Mouse (Mus musculus) hindbrain, embryonic 11.5 days (tissue): ENCODE measurements around the gene Nt5dc3. TPM values are rescaled to one million over a fixed set of nuclear protein-coding genes. Genes with fewer than 3 reads are reported as not detected.

Source experiments
- ATAC-seq: fragments of 200-750 bp; cut with Nextera tagmentation; 2 replicates; pipeline ENCODE4 v1.8.0; 2017; ENCODE audit warnings: mild to moderate bottlenecking, moderate TSS enrichment, moderate library complexity; ENCODE audit not compliant: low FRiP score
- DNase-seq: peaks from one replicate; pipeline ENCODE4 v3.0.0-alpha.2; 2015; ENCODE audit warnings: low spot score
- H3K27ac ChIP-seq: fragments of 300-500 bp; sonication (generic); 2 replicates; pipeline ENCODE4 v1.5.1; 2014; ENCODE audit warnings: mild to moderate bottlenecking, low read depth, low read length
- H3K27me3 ChIP-seq: fragments of 300-500 bp; sonication (generic); 2 replicates; pipeline ENCODE4 v1.6.1; 2014; ENCODE audit warnings: mild to moderate bottlenecking, low read length, moderate library complexity, mixed read lengths; ENCODE audit not compliant: control insufficient read depth, insufficient read depth
- H3K36me3 ChIP-seq: fragments of 300-500 bp; sonication (generic); 2 replicates; pipeline ENCODE4 v1.6.1; 2014; ENCODE audit warnings: mild to moderate bottlenecking, low read length, moderate library complexity, mixed read lengths; ENCODE audit not compliant: control insufficient read depth, insufficient read depth
- H3K4me1 ChIP-seq: fragments of 300-500 bp; sonication (generic); replicated peaks from 2 replicates; pipeline ENCODE4 v1.6.1; 2014; ENCODE audit warnings: low read length, mixed read lengths; ENCODE audit not compliant: control insufficient read depth, insufficient read depth
- H3K4me2 ChIP-seq: fragments of 300-500 bp; sonication (generic); replicated peaks from 2 replicates; pipeline ENCODE4 v1.6.1; 2014; ENCODE audit warnings: mild to moderate bottlenecking, low read depth, low read length
- H3K4me3 ChIP-seq: fragments of 300-500 bp; sonication (generic); 2 replicates; pipeline ENCODE4 v1.5.1; 2014; ENCODE audit warnings: low read depth, low read length
- H3K9ac ChIP-seq: fragments of 300-500 bp; sonication (generic); 2 replicates; pipeline ENCODE4 v1.6.1; 2014; ENCODE audit warnings: low read depth, low read length
- H3K9me3 ChIP-seq: fragments of 300-500 bp; sonication (generic); 2 replicates; pipeline ENCODE4 v1.6.1; 2016; ENCODE audit warnings: low read length; ENCODE audit not compliant: control insufficient read depth
- WGBS: fragments of 180-500 bp; shearing (Covaris S2); extraction: QIAGEN DNeasy Blood & Tissue Kit; methylation state at CpG from one replicate; pipeline ENCODE4 v1.1.7; 2014; 5-methylcytosine and 5-hydroxymethylcytosine counted together
- polyA plus RNA-seq: library from polyadenylated mRNA; unstranded; fragments of >200 nt; fragmentation: Nextera tagmentation; extraction: Ambion mirVana; gene quantifications from 2 replicates; pipeline ENCODE4 v1.2.1, GENCODE M21; 2014

Nt5dc3 gene
- polyA plus RNA-seq, result 1.5 and 1.7 TPM in 2 replicates

DNA sequence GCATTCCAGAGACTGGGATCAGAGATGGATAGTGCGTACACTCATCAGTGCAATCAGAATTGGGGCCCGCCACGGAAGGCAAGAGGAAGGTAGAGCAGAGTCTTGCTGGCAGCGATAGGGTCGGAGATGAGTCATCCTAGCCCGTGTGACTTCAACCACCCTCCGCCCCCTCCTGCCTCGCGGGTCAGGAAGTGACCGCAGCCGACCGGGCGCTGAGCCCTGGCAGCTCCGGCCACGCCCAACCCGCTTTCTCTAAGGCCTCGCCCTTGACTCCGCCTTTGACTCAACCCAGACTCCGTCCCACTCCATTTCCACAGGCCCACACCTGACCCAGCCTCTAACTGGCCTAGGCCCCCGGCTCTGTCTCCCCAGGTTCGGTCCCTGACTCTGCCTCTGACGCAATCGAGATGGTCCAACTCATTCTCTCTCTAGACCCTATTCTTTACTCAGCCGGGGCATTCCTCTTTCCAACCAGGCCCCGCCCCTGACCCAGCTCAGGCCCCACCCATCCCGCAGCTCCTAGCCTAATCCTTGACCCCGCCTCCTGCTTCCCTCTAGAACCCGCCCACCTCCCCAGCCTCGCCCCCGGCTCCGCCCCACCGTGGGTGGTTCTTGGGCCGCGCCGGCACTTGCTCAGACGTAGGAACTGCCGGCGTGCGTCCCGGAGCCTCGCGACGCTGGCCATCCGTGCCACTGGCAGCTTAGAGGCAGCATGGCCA, at the start of gene Nt5dc3:
Nt5dc3 (plus strand) TSS at position 608 of the 719 bp plus-strand sequence.
- no peaks in the 10 kb centered on the region for H3K36me3 ChIP-seq
- H3K4me1 ChIP-seq, result peaks cover 4% of the 10 kb centered on the region; the same call in 1 of the 2 replicates
- DNase-seq, result peak; percentile 96
- under 1% methylated on average over 40 of the region's 44 CpGs for WGBS
- peaks cover 9% of the 10 kb centered on the region; the same call in 1 of the 2 replicates for H3K27me3 ChIP-seq
- H3K9ac ChIP-seq, result peak within 1 kb of the TSS; percentile 59
- H3K27ac ChIP-seq, result peak within 1 kb of the TSS; percentile 24; the same call in 1 of the 2 replicates
- peak within 1 kb of the TSS; percentile 99 for H3K4me2 ChIP-seq
- H3K4me3 ChIP-seq, result peak within 1 kb of the TSS; percentile 65
- peak; percentile 97 for ATAC-seq
- H3K9me3 ChIP-seq, result no peaks in the 10 kb centered on the region

DNA sequence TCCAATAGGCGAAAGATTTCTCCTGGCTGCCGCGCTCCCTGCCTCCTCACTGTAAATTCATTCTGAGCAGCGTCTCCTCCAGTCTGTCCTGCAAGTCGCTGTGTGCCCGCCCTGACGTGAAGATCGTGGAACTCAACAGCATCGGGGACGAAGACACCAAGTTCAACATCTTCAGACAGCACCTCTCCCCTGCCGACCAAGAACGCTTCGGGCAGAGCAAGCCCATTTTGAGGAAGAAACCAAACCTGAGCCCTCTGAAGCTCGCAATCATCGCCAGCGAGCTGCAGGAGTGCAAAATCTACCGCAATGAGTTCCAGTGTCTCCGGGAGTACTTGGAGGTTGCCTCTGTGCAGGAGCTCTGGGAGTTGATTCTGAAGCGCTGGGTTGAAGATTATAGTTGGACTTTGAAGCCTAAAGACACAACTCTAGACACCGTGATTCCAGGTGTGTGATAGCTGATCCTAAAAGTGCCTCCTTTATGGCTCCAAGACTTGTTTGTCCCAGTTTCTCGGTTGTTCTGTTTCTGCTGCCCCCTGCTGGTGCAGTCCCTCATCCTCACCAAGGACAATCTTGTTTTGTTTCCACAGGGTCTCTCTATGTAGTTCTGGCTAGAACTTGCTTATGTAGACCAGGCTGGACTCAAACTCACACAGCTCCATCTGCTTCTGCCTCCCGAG, 47.8 kb upstream of the Nt5dc3 start:
- H3K9ac ChIP-seq, result peak overlapping the region; percentile 29
- 0 out of 2 replicates have a peak, but pooled peaks cover 2% of the 10 kb centered on the region for H3K4me1 ChIP-seq
- no peak overlapping the region for H3K27ac ChIP-seq
- H3K4me3 ChIP-seq, result peak overlapping the region; percentile 28
- no peaks in the 10 kb centered on the region for H3K9me3 ChIP-seq
- peak; percentile 92 for DNase-seq
- H3K36me3 ChIP-seq, result no peaks in the 10 kb centered on the region
- ATAC-seq, result peak; percentile 49; the same call in 1 of the 2 replicates
- peak overlapping the region; percentile 41 for H3K4me2 ChIP-seq
- no peaks in the 10 kb centered on the region for H3K27me3 ChIP-seq
- 16% methylated on average over 22 of the region's 22 CpGs for WGBS

DNA sequence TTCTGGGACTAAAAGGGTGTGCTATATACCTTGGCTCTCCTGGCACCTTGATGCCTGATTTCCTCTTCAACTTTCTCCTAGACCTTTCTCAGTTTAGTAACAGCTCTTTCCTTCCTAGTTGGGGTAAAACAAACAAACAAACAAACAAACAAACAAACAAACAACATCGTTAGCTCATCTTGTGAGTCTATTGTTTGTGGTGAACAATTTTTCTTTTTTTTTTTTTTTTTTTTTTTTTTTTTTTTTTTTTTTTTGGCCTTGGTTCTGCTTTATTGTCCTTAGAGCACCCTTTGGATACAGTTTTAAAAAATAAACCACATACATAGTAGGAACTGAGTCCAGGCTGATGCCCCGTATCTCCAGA, 47.3 kb upstream of the Nt5dc3 start:
- ATAC-seq (no peak), DNase-seq (no peak)
- Histone ChIP-seq H3K4me1 (0 out of 2 replicates have a peak, but pooled peaks cover 2% of the 10 kb centered on the region), H3K9me3 (no peaks in the 10 kb centered on the region), H3K9ac (no peak overlapping the region; the same call in 1 of the 2 replicates), H3K4me2 (no peak overlapping the region), H3K27ac (no peak overlapping the region), H3K4me3 (no peak overlapping the region), H3K36me3 (no peaks in the 10 kb centered on the region), H3K27me3 (no peaks in the 10 kb centered on the region)
- WGBS, result 65% methylated on average over 2 of the region's 2 CpGs

DNA sequence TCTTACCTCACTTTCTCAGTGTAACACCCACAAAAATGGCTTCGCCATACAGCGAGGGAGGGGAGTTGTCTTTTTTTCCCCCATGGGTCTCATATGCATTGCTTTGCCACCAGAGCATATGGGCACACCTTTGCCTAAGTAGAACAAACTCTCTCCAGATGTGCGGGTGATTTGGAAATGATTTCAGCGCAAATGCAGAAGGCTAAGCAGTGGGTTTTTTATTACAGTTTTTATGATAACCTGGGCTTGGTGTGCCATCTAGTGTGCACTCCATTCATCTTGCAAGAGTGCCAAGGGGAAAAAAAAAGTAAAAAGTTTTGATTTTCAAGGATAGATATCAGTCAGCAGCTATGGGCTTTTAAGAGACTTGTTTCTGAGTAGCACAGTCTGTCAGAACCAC, 43.8 kb upstream of the Nt5dc3 start:
- no peak overlapping the region for H3K27ac ChIP-seq
- no peaks in the 10 kb centered on the region for H3K4me1 ChIP-seq
- H3K9me3 ChIP-seq, result no peaks in the 10 kb centered on the region
- H3K9ac ChIP-seq, result no peak overlapping the region
- H3K36me3 ChIP-seq, result no peaks in the 10 kb centered on the region
- H3K4me3 ChIP-seq, result no peak overlapping the region
- no peak for ATAC-seq
- no peak for DNase-seq
- H3K4me2 ChIP-seq, result no peak overlapping the region
- WGBS, result 89% methylated on average over 4 of the region's 4 CpGs
- no peaks in the 10 kb centered on the region for H3K27me3 ChIP-seq

DNA sequence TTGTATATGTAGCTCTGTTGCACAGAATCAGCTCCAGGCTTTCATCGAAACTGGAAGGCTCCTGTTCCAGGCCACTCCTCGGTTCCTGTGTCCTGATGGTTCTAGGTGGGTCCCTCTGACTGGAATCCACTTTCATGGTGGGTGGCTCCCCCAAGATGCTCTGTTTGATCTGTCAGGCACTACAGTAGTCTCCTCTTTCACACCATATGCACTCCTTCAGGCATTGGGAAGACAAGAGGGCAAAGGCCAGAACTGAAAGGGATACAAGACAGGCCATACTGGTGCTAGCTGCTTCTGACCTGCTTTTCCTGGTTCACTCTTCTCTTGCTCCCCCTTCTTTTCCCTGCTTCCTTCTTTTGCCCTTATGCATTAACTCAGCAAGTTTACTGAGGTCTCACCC, 35.9 kb upstream of the Nt5dc3 start:
- DNase-seq, result no peak
- H3K4me2 ChIP-seq, result no peak overlapping the region
- no peak overlapping the region for H3K4me3 ChIP-seq
- 84% methylated on average over 2 of the region's 2 CpGs for WGBS
- no peak for ATAC-seq
- no peaks in the 10 kb centered on the region for H3K9me3 ChIP-seq
- H3K27me3 ChIP-seq, result no peaks in the 10 kb centered on the region
- H3K9ac ChIP-seq, result no peak overlapping the region
- no peaks in the 10 kb centered on the region for H3K36me3 ChIP-seq
- no peaks in the 10 kb centered on the region for H3K4me1 ChIP-seq
- H3K27ac ChIP-seq, result no peak overlapping the region

DNA sequence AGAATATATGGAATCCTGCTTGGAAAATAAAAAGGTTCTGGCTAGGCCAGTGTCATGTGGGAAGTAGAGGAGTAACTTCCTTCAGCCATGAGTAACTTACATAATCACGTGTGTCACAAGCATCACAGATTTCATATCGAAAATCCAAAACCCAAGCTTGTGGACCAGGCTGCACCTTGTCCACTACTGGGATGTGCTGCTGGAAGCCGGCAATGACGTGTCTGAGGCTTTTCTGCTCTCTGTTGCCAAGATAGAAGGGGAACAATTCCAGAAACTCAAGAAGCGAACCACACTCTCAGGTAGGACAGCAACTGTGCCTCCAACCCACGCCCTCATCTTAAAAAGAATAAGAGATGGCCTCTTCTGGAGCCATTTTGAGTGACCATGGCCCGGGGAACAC, 34.5 kb upstream of the Nt5dc3 start:
- ATAC-seq (no peak), DNase-seq (no peak)
- H3K9me3 ChIP-seq, result no peaks in the 10 kb centered on the region
- 87% methylated on average over 7 of the region's 7 CpGs for WGBS
- H3K27ac ChIP-seq, result no peak overlapping the region
- H3K4me3 ChIP-seq, result no peak overlapping the region
- H3K4me1 ChIP-seq, result no peaks in the 10 kb centered on the region
- H3K9ac ChIP-seq, result no peak overlapping the region
- no peak overlapping the region for H3K4me2 ChIP-seq
- no peaks in the 10 kb centered on the region for H3K36me3 ChIP-seq
- no peaks in the 10 kb centered on the region for H3K27me3 ChIP-seq

DNA sequence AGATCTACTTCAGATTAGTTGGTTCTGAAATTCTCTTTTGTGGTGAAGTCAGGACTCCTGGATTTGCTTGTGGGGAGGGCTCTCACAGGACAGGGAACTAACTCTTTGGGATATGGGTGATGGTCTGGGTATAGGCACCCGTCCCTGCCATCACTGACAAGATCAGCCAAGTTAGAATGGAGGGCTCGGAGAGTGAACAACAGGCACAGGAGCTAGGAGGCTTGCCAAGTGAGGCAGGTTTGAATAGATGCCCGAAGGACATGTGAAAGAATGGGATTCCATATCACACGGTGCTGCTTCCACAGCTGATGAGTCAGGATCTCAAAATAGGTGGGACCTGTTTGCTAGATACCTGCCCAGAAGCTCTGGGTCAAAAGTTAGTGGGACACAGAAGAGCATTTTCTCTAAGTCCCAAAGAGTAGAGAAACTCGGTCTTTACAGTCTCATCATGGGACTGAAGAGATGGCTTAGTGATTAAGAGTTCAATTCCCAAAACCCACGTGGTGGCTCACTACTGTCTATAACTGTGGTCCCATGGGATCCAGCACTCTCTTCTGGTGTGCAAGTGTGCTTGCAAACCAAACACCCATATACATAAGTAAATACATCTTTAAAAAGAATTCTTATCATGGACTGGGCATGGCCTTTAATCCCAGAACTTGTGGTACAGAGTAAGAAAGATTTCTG, 22.8 kb upstream of the Nt5dc3 start:
- DNase-seq, result no peak
- Histone ChIP-seq H3K27ac (no peak overlapping the region), H3K36me3 (no peaks in the 10 kb centered on the region), H3K4me3 (no peak overlapping the region), H3K27me3 (no peaks in the 10 kb centered on the region), H3K9ac (no peak overlapping the region), H3K9me3 (no peaks in the 10 kb centered on the region), H3K4me2 (no peak overlapping the region), H3K4me1 (no peaks in the 10 kb centered on the region)
- ATAC-seq, result no peak
- WGBS, result 78% methylated on average over 6 of the region's 6 CpGs

DNA sequence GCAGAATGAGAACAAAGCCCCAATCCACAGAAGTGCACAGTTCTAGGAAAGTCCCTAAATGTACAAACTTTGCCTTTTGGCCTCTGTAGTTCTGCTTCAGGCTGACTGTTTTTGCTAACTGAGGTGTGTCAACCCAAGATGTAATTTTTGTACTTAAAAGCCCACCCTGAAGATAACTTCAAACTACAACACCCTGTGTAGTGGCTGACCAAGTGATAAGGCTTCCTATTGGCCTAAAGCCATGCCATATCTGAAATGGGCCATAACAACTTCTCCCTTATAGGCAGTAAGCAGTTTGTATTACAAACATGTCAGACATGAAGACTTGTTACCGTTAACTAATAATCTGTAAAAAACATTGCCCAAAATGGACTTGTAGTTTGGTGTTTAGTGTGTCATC, 21.1 kb upstream of the Nt5dc3 start:
- Histone ChIP-seq H3K27me3 (no peaks in the 10 kb centered on the region), H3K4me2 (no peak overlapping the region), H3K27ac (no peak overlapping the region), H3K4me1 (no peaks in the 10 kb centered on the region), H3K9me3 (no peaks in the 10 kb centered on the region), H3K9ac (no peak overlapping the region), H3K4me3 (no peak overlapping the region), H3K36me3 (no peaks in the 10 kb centered on the region)
- ATAC-seq, result no peak
- no peak for DNase-seq
- WGBS, result 92% methylated on average over 1 of the region's 1 CpGs
